Mouse (Mus musculus) right cerebral cortex, adult 18-20 months (tissue): ENCODE measurements around the gene Gria3.

Source experiments
- DNase-seq: peaks from one replicate; pipeline ENCODE4 v3.0.0; 2022; ENCODE audit warnings: mixed read lengths

The Gria3 gene

DNA sequence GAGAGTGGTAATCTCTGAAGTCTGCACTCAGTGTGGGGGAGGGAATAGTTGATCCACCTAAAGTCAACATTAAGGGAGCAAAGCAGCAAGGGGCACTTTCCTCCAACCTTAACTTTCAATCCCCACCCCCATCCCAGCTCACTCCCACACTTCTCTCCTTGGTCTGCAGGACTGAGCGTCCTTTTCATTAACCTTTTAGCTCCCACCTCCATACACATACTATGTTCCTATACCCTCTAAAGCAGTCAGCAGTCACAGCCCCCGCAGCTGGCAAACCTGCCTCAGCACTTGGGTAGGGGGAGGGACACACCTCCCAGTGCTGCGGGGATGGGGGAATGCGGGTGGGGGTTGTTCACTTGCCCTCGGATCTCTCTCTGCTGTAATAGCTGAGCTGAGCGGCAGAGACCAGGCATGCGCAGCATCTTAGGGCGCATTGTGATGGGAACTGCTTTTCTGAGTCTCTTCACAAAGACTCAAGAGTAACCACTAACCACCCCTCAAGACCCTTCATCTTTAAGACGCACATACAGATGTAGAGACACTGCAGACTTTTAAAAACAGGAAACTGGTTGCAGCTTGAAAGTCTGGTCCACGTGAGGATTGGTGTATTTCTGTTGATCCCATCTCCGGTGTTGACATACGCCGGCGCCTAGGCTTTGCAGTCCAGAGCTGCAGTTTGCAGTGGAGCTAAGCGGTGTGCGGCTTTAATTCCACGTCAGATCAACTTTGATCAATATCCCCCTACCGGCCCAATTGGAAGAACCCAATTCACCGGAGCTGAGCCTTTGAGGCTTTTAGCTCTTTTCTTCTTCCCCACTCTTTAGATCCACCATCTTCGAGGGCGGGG lies at the start of gene Gria3:
Gene Gria3, plus strand, starts transcription at position 797 of the 847 bp plus-strand sequence.
- DNase-seq, result peak; percentile 43

DNA sequence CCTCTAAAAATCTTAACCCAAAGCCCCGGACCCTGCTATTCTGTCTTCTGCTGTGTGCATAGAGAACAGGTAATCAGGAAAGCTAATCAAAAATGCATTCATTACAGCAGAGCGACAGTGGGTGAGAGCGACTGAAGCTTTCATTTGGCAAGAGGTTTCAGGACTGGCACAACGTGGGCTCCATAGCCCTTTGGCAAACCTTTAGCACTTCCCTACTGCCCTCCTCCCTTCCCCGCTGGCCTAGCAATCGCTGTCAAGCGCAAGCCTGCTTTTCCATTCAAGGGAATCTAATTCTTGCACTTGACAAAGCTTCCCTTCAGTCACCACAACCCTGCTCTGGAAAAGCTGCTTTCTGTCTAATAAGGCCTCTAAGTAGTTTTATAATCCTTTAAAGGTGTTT lies 13.6 kb upstream of the Gria3 start:
- no peak for DNase-seq

DNA sequence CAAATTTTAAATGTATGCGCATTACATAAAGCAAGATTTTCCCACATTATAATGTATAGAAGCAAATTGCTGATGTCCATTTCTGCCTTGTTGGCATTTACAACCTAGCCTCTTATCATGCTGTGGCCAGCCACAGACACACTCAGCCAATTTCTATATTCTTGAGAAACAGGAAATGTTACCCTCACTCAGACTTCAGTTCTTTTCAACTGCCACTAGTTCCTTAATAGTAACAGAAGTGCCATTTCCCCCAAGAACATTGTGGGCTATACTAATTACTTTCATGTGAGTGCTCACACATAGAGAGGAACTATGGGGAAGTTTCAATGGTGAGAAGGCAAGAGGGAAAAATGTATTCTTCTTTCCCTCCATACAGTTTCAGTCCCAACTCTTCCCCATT lies 11.6 kb upstream of the Gria3 start:
- no peak for DNase-seq

DNA sequence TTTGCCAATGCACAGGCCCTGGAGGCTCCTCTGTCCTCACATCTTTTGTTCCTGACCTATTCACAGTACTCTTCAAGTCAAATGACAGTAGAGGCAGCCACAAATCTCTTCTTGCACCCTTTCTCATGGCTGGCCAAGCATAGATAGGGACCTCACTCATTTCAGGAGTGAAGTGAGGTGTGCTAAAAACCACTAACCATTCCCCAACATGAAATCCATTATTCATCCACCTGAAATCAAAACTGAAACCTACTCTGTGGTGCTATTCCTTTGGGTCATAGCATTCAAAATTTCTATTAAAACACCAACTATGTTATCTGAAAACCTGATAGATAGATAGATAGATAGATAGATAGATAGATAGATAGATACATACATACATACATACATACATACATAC lies 2.2 kb upstream of the Gria3 start:
- no peak for DNase-seq

DNA sequence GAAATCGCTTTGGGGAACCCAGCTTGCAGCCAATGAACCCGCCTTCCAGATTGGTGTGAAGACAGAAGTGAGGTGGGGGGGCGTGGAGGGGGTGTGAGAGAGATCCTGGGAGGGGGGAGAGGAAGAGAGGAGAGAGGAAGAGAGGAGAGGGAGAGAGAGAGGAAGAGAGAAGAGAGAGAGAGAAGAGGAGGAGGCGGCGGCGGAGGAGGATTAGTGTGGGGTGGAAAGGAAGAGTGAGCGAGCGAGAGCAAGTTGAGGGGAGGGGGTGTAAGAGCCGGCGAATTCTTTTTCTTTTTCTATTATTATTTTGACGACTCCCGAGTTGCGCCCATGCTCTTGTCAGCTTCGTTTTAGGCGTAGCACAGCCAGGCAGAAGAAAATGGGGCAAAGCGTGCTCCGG lies 532 bp downstream of the Gria3 start:
- peak; percentile 45 for DNase-seq

DNA sequence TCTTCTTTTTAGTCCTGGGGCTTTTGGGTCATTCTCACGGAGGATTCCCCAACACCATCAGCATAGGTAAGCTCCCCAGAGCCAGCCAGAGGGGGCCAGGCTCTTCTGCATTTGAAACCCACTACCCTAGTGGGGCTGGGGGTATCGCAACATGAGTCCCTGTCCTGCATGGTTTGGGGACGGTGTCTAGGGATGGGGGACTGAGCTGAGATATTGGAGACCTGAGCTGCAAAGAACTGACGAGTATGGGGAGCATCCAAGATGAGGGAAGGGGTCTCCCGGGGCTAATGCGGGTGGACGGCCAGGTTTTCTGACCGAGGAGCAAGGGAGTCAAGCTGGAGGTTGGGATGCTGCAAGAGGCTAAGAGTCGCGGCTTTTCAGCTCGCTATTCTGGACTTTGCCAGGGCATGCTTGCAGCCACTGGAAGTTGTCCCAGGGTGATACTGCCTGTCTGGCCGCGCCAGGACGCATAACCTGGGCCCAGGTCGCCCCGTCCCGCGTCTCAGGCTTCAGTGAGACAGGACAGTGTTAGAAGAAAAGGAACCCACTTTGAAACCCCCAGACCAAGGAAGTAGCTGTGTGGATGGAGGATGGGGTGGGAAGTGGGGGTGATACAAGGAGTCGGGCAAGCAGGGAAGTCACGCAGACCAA lies 1.1 kb downstream of the Gria3 start:
- no peak for DNase-seq

DNA sequence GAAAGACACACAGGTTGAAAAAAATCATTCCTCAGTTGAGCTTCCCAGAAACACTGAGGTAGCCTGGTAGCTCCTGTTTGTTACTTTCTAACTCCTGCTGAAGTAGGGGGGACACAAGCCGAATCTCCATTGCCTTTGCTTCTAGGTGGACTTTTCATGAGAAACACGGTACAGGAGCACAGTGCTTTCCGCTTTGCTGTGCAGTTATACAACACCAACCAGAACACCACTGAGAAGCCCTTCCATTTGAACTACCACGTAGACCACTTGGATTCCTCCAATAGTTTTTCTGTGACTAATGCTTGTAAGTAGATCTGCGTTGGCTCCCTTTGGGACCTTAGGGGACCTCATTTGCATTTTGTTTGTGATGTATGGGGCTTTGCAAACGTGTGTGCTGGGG lies 2.0 kb downstream of the Gria3 start:
- DNase-seq, result no peak

DNA sequence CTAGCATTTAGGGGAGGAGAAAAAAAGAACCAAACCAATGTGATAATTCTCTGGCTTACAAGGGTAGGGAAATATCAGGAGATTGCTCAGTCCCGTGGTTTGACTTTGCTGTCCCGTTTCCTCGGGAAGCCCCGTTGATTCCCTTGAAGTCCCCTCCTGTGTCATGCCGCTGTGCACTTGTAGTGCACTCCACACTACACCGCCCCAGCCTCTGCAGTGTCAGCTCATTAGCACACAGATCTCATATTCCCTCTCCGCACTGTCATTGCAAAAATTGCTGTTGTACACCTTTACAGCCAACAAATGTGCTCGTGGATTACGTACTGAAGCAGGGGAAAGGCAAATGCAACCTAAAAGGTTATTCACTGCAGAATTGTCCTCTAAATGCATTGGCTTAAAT lies 5.6 kb downstream of the Gria3 start:
- DNase-seq, result no peak

DNA sequence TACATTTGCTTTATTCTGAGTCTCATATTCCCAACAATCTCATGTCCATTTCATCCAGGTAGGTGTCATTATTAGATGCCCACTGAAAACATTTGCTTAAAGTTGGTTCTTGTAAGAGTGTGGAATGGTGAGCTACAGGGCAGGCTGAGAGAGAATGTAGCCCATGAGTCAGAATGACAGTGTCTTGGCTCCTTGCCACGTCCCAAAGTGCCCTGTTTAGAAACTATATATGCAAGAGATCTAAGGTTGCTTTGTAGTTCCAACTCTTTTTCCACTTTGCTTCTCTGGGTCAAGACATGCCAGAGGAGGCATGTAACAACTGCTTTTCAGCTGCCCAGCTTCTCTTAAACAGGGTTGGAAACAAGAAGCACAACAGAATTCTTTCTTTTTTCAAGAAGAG lies 9.1 kb downstream of the Gria3 start:
- no peak for DNase-seq

DNA sequence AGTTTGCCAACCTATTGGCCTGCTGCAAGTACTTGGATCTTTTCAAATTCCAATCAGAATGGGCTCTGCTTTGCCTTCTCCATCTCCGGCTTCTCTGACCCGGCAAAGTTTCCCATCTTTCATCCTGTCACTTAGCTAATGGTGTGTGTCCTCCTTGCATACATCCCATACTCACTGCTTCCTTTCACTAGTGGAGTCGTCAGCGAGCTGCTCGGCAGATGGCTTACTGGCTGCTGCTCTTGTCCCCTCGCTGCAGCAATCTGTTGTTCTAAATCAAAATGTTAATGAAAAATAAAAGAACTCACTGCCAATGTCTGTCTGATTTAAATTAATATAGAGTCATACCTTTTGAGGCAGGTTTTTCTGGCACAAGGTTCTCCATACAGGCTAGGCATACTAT lies 25.0 kb downstream of the Gria3 start:
- no peak for DNase-seq

DNA sequence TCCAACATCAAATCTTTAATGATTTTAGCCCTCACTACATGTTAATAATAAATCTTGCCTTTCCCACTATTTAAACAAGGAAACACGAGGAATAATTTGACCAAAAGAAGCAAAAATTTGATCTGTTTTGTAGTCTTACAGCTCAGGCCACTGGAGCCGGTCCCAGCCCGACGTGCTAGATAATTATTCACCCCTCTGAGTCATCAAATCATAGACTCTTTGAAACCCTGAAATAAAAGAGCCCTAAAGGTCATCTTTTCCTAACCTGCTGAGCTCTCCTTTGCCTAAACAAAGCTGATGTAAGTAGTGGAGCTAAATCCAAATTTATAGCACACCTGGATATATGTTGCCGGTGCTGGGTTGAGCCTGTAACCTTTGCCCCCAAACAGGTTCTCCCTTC lies 27.4 kb downstream of the Gria3 start:
- DNase-seq, result no peak

DNA sequence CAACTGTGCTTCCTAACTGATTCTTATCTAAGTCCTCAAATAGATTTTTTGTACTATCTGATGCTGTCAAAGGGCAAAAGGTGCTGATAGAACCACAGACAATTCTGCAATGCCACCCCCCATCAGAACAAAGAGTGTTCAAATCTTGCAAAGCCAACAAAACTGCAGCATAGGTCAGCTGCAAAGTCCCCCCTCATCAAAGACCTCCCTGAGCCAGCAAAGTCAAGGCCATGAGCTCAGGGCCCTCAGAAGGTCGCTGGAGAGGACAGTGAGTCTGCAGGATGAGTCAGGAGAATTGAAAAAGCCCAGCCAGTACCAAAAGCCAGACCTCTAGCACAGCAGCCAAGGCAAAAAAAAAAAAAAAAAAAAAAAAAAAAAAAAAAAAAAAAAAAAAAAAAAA lies 34.9 kb downstream of the Gria3 start:
- DNase-seq, result no peak

DNA sequence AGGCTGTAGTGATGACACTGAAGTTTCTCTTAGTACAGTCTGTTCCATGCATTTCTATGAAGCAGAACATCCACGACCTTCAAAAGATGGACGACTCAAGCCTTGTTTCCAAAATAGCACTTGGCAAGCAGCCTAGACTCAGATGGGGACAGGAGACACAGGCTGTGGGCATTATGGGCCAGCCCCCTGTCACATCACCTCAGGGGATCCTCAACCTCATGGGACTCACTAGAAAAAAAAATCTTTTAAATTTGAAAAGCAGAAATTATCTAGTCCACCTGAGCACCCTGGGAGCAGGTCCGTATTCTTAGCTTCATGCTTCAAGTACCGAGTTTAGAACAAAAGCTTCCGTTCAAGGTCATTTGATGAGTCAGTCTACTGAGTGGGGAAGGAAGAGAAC lies 38.2 kb downstream of the Gria3 start:
- no peak for DNase-seq

DNA sequence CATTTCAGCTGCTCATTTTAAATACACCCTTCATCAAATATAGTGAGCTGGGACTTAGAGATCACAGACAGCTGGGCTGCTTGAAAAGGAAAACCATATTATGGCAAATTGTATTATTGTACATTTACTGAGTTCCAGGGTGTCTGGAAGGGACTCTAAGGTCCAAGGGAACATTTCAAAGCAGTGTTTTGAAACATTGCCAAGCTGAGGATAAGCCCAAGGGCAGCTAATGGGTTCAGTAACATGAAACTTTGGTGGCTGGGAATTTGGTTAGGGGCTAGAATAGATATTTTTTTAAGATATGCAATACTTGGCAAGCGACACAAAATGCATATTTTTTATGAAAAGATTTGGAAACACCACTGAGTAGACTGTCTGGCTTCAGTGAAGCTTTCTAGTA lies 48.2 kb downstream of the Gria3 start:
- DNase-seq, result no peak

DNA sequence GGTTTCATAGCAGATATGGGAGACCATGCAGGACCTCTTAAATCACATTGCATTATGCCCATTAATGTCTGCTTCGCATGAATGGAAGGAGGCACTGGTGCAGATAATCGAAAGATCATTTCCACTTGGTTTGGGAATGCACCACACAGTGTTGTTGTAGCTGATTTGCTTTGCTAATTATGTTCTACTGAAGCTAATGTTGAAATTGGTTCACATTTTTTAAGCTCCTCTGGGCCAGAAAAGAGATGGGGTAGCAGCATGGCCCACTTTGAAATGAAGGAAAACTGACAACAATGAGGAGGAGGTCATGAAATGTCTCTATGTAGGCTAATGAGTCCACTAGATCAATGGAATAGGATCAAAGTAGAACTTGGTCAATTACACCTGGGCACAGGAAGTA lies 76.8 kb downstream of the Gria3 start:
- DNase-seq, result no peak

DNA sequence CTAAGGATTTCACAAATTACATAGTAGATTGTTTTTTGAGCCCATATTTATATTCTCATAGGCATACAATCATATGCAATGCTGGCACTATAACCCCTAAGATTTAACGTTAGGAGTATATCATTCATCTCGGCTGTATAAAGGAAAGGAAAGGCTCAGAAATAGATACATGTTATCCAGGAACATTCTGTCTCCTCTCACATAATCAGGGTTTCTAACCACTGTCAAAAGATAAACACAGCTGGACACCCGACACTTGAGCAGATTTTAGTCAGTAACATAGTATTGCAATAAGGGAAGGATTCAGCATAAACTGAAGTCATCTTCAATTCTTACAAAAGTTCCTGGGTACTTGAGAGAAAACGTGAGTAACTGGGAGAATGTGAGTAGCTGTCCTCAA lies 95.9 kb downstream of the Gria3 start:
- DNase-seq, result no peak

DNA sequence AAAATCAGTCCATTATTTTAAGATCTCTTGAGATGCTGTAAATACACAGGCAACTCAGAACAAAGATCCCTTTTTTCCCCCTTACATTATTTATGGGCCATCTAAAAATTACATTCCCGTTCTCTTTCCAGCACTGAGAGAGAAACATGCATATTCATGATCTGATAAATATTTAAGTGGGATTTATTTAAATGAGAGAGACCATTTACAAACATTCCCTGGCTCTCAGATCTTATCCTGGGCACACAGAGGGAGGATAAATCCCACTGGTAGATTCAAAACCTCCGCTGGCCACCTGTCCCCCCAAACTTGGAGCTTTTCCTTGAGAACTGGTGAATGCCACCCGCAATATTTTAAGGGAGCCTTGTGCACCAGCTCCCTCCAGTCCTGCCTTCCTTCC lies 104.7 kb downstream of the Gria3 start:
- DNase-seq, result no peak

DNA sequence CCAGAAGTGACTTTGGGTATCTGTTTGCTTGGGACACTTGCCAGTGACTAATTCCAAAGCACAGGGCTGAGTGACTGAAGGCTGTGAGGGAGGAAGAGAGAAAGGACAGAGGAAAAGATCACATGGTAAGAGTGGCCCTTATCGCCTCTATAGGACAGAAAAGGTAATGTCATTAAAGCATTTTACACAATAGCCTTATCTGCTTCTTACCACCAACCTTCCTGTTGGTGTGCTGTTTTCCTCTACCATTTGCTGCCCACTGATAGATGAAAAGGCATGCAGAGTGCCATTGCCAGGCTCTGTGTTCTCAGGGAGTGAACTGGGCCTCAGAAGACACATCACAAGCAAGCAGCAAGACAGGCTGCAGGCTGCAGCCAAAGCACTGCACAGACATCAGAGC lies 107.3 kb downstream of the Gria3 start:
- DNase-seq, result no peak

DNA sequence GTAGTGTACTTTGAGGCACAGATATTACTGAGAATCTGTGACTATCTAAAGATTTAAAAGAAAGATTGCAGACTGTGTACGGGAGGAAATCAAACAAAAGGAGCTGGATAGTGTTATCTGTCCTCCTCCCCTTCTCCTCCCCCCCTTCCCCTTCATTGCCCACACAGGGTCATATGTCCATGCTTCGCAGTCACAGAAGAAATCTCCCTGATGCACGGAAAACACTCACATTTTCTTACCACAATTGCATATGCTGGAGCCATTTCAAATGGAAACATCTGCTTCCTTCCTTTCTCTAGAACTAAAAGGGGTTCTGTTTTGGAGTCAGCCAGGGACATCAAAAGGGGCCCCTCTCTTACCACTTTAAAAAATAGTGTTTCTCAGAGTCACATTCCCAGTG lies 114.3 kb downstream of the Gria3 start:
- DNase-seq, result no peak

DNA sequence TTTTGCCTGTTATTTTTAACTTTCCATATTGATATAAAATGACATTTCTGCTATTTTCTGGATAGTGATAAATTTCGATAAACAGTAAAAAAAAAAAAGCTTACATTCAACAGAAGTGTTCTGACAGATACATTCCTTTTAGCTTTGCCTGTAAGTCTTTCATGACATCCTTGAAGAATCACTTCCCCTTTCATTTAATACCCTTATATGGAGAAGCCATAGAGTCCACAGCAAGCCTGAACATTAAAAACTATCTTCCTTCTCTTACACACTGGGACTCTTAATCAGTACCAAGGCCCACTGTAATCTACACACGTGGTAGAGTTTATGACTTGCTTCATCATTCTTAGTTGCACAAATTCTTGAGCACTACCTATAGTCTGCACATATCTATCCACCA lies 131.9 kb downstream of the Gria3 start:
- no peak for DNase-seq

DNA sequence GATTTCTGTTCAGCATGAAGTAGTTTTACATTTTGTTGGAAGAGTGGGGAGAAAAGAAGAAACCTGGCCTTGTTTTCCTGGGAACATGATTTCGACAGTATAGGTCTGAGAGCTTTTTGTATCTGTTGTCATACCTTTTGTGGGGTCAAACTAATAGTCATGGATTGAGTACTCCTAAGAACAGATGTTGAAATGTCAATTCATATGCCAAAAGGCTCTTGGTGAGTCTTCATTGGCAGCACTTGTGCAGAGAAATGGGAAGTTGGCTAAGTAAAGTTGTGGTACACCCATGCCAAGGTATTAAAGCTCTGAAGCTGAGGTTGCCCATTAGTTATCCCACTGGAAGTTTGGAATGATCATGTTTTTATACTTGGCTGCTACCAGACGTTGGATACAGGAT lies 135.2 kb downstream of the Gria3 start:
- no peak for DNase-seq

DNA sequence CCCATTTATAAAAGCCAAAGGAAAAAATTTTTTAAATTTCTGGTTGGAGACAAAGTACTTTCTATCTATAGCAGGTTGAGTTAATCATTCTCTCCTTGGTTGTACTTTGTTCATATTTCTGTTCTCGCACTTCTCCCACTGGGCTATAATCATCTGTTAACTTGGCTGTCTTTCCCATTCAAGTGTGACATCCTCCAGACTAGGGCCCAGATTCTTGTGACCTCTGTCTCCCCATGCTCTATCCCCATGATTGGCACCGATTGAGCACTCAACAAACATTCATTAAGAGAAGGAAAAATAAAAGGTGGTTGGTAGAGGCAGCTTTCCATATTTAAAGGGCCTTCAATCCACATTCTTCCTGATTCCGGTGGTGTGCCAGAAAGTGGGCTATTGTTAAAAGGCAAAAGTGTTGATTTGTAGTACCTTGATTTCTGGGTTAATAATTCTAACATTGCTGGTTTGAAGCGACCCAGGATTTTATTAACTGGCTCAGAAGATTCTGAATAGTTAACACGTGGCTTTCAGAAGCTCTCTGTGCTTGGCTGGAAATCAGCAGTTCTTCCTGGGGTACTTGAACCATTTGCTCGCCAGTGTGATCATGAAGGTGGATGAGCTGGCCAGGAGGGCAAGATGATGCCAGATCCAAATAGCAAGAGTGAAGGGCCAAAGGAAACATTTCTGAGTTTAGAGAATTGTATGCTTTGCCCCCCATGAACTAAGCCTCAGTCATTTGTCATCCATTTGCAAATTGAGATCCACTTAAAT lies 161.8 kb downstream of the Gria3 start:
- no peak for DNase-seq

DNA sequence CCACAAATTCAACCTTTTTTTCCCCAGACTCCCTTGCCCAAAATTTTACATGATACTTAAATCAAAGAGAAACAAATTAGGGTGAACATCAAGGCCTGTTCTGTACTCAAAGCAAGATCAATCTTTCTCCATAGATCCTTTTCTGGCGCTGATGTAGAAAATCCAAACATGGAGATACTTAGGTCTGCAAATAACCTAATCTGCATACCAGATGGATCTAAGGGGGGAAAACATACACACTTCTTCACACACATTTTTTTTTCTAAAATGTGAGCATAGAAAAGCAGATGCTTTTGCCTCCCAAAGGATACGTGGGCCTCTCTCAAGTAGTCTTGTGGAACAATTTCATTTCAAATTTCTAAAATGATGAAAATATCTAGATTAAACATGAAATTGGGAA lies 164.2 kb downstream of the Gria3 start:
- peak; percentile 3 for DNase-seq

DNA sequence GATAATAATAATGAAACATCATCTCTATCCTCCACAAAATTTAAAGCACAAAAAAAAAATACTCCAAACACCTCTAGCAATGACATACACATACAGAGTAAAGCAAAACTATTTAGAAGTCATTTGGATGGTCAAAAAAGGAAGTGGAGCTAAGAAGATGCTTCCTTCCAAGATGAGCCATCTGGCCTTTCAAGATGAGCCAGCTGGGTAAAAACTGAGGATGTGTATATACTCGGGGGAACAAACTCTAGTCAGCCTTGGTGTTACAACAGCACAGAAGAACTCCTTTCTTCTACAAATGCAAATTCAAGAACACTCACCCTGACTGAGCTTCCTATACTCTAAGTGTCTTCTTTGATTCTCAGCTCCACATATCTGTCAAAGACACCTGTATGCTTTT lies 172.4 kb downstream of the Gria3 start:
- peak; percentile 3 for DNase-seq
